Mouse (Mus musculus): ENCODE data around the gene Ssna1. TPM values are rescaled to one million over a fixed set of nuclear protein-coding genes. Genes with fewer than 3 reads are reported as not detected.
A peak's percentile ranks its signal among the peaks of the same experiment; 100 is the strongest.

Gene Ssna1
- total and polyA plus RNA-seq, 3 experiments = 51.4 to 80.6 (median 72.9) TPM

GRCm38 (mm10) chr2:25225811-25226379, 46.3 kb downstream of the Ssna1 start:
- Histone ChIP-seq H3K4me2 (ENCODE audit: insufficient read depth, low read depth, poor library complexity, severe bottlenecking) (peak overlapping the region; percentile 76), H3K27ac (ENCODE audit: insufficient read depth, low read depth) (no peak overlapping the region), H3K9ac (ENCODE audit: insufficient read depth, low read depth) (peak overlapping the region; percentile 89; the same call in 1 of the 2 replicates), H3K4me1 (ENCODE audit: control insufficient read depth in 1 of 2, insufficient read depth in 2 of 2) (peaks cover 13 to 34% of the 10 kb centered on the region in 2 experiments; a peak in 3 of 4 replicates), H3K9me3 (replicated peaks; ENCODE audit: low read length) (no peaks in the 10 kb centered on the region), H3K79me2 (replicated peaks; ENCODE audit: control insufficient read depth, extremely low read depth, insufficient read depth, poor library complexity, severe bottlenecking) (peaks cover 9% of the 10 kb centered on the region), H3K36me3 (replicated peaks in 1 of 2; ENCODE audit: control insufficient read depth in 1 of 2, insufficient read depth in 1 of 2, low read length in 1 of 2) (peaks cover 22 to 26% of the 10 kb centered on the region in 2 experiments), H3K27me3 (replicated peaks) (peaks cover 20% of the 10 kb centered on the region), H3K4me3 (replicated peaks in 1 of 3; ENCODE audit: low read depth in 2 of 3, low read length in 2 of 3, poor library complexity in 1 of 3) (peak overlapping the region in 2 of 3 experiments; percentile 61 to 62)
- no peak for DNase-seq (ENCODE audit: extremely low read depth)
- dilution Hi-C loops (cut with MboI; ENCODE audit: extremely low pct_ligation_motif_present, extremely low pct_unique_long_range_greater_than_20kb, low sequenced_read_pairs) = no loop called here
- in situ Hi-C loops (cut with MboI; ENCODE audit: low pct_ligation_motif_present, low pct_unique_long_range_greater_than_20kb, low sequenced_read_pairs) = no loop called here
- TF ChIP-seq CTCF (conservative IDR thresholded peaks at IDR 0.05 in 1 of 2, IDR thresholded peaks at IDR 0.05 in 1 of 2; ENCODE audit: low read depth in 2 of 2, low read length in 2 of 2) = no peak
- no peak for TF ChIP-seq MAX (IDR thresholded peaks at IDR 0.05; ENCODE audit: low read length)
- TF ChIP-seq POLR2A (IDR thresholded peaks at IDR 0.05; ENCODE audit: low read depth, low read length) = no peak
- no peak for TF ChIP-seq NRF1 (IDR thresholded peaks at IDR 0.05; ENCODE audit: low read depth, low read length)
- no peak for TF ChIP-seq MAZ (IDR thresholded peaks at IDR 0.05; ENCODE audit: low read depth, low read length)
- TF ChIP-seq JUND (conservative IDR thresholded peaks at IDR 0.05; ENCODE audit: low read depth, low read length) = no peak
- TF ChIP-seq RAD21 (IDR thresholded peaks at IDR 0.05; ENCODE audit: low read depth, low read length) = no peak

- H3K79me2 ChIP-seq (replicated peaks; ENCODE audit: control insufficient read depth, extremely low read depth, insufficient read depth, poor library complexity, severe bottlenecking) = peaks cover 9% of the 10 kb centered on the region
- peaks cover 22 to 26% of the 10 kb centered on the region in 2 experiments for H3K36me3 ChIP-seq (replicated peaks in 1 of 2; ENCODE audit: control insufficient read depth in 1 of 2, insufficient read depth in 1 of 2, low read length in 1 of 2)
- in situ Hi-C loops (cut with MboI; ENCODE audit: low pct_ligation_motif_present, low pct_unique_long_range_greater_than_20kb, low sequenced_read_pairs) = no loop called here
- no peaks in the 10 kb centered on the region for H3K9me3 ChIP-seq (replicated peaks; ENCODE audit: low read length)
- peak overlapping the region; percentile 76 for H3K4me2 ChIP-seq (ENCODE audit: insufficient read depth, low read depth, poor library complexity, severe bottlenecking)
- TF ChIP-seq ZNF384 (IDR thresholded peaks at IDR 0.05; ENCODE audit: low read depth, low read length) = peak; percentile 7; the same call in 1 of the 2 replicates
- TF ChIP-seq MXI1 (IDR thresholded peaks at IDR 0.05; ENCODE audit: low read depth, low read length) = peak; percentile 24; the same call in 1 of the 2 replicates
- peak; percentile 59 for TF ChIP-seq HCFC1 (IDR thresholded peaks at IDR 0.05; ENCODE audit: low read depth, low read length)
- no peak for TF ChIP-seq POLR2A (IDR thresholded peaks at IDR 0.05; ENCODE audit: low read depth, low read length)
- TF ChIP-seq NRF1 (IDR thresholded peaks at IDR 0.05; ENCODE audit: low read depth, low read length) = peak; percentile 79
- no peak for TF ChIP-seq SMC3 (IDR thresholded peaks at IDR 0.05; ENCODE audit: low read depth, low read length)
- peak; percentile 95 for TF ChIP-seq CHD2 (IDR thresholded peaks at IDR 0.05; ENCODE audit: low read length)
- TF ChIP-seq MAZ (IDR thresholded peaks at IDR 0.05; ENCODE audit: low read depth, low read length) = peak; percentile 93
- TF ChIP-seq ELF1 (IDR thresholded peaks at IDR 0.05; ENCODE audit: low read depth, low read length) = peak; percentile 72
- peaks cover 12% of the 10 kb centered on the region for H3K27me3 ChIP-seq (replicated peaks)
- peak overlapping the region; percentile 64 to 73 (median 65) for H3K4me3 ChIP-seq (replicated peaks in 1 of 3; ENCODE audit: low read depth in 2 of 3, low read length in 2 of 3, poor library complexity in 1 of 3)
- H3K9ac ChIP-seq (ENCODE audit: insufficient read depth, low read depth) = peak overlapping the region; percentile 89
- H3K4me1 ChIP-seq (ENCODE audit: control insufficient read depth in 1 of 2, insufficient read depth in 2 of 2) = peaks cover 13 to 34% of the 10 kb centered on the region in 2 experiments; a peak in 3 of 4 replicates
- dilution Hi-C loops (cut with MboI; ENCODE audit: extremely low pct_ligation_motif_present, extremely low pct_unique_long_range_greater_than_20kb, low sequenced_read_pairs) = no loop called here
- no peak for DNase-seq (ENCODE audit: extremely low read depth)
- peak overlapping the region; percentile 93 for H3K27ac ChIP-seq (ENCODE audit: insufficient read depth, low read depth)
Observed at GRCm38 (mm10) chr2:25224766-25225752, 47.2 kb downstream of the Ssna1 start.

All from CH12.LX (cell line).